Mouse (Mus musculus) stomach, postnatal 0 days (tissue): ENCODE measurements around the gene Tacc3. TPM values are rescaled to one million over a fixed set of nuclear protein-coding genes. Genes with fewer than 3 reads are reported as not detected.

Experiments
- ATAC-seq: fragments of 200-750 bp; cut with Nextera tagmentation; 2 replicates; pipeline ENCODE4 v1.8.0; 2017; ENCODE audit not compliant: low FRiP score, low TSS enrichment
- DNase-seq: peaks from one replicate; pipeline ENCODE4 v3.0.0-alpha.2; 2016; ENCODE audit warnings: low spot score
- H3K27ac ChIP-seq: fragments of 300-500 bp; sonication (generic); replicated peaks from 2 replicates; pipeline ENCODE4 v1.5.1; 2014; ENCODE audit warnings: mild to moderate bottlenecking, control low read depth
- H3K27me3 ChIP-seq: fragments of 300-500 bp; sonication (generic); 2 replicates; pipeline ENCODE4 v1.6.1; 2014; ENCODE audit warnings: low read length; ENCODE audit not compliant: control insufficient read depth, insufficient read depth
- H3K36me3 ChIP-seq: fragments of 300-500 bp; sonication (generic); 2 replicates; pipeline ENCODE4 v1.6.1; 2014; ENCODE audit warnings: low read length, mixed read lengths; ENCODE audit not compliant: control insufficient read depth, insufficient read depth
- H3K4me1 ChIP-seq: fragments of 300-500 bp; sonication (generic); replicated peaks from 2 replicates; pipeline ENCODE4 v1.6.1; 2014; ENCODE audit warnings: antibody characterized with exemption; ENCODE audit not compliant: control insufficient read depth, insufficient read depth
- H3K4me2 ChIP-seq: fragments of 300-500 bp; sonication (generic); replicated peaks from 2 replicates; pipeline ENCODE4 v1.6.1; 2014; ENCODE audit warnings: low read depth, mild to moderate bottlenecking, control low read depth, moderate library complexity
- H3K4me3 ChIP-seq: fragments of 300-500 bp; sonication (generic); 2 replicates; pipeline ENCODE4 v1.5.1; 2014; ENCODE audit warnings: low read depth, low read length, control low read depth
- H3K9ac ChIP-seq: fragments of 300-500 bp; sonication (generic); 2 replicates; pipeline ENCODE4 v1.6.1; 2014; ENCODE audit warnings: mild to moderate bottlenecking, low read length, control low read depth, mixed read lengths
- H3K9me3 ChIP-seq: fragments of 300-500 bp; sonication (generic); 2 replicates; pipeline ENCODE4 v1.6.1; 2016; ENCODE audit warnings: low read length; ENCODE audit not compliant: control insufficient read depth
- CTCF ChIP-seq: IDR thresholded peaks from 2 replicates; pipeline ENCODE4 v1.5.1; 2016; ENCODE audit warnings: antibody characterized with exemption, low read depth, mild to moderate bottlenecking, moderate library complexity
- EP300 ChIP-seq: optimal IDR thresholded peaks from 2 replicates; pipeline ENCODE3; 2016; ENCODE audit warnings: antibody characterized with exemption
- WGBS: fragments of 180-500 bp; shearing (Covaris S2); extraction: QIAGEN DNeasy Blood & Tissue Kit; methylation state at CpG from one replicate; pipeline ENCODE4 v1.1.7; 2014; 5-methylcytosine and 5-hydroxymethylcytosine counted together
- polyA plus RNA-seq: library from polyadenylated mRNA; unstranded; fragments of >200 nt; fragmentation: Nextera tagmentation; extraction: Ambion mirVana; gene quantifications from 2 replicates; pipeline ENCODE4 v1.2.1, GENCODE M21; 2015

The Tacc3 gene
- polyA plus RNA-seq, 1 experiment from 2014 or later: 44.0 TPM

DNA sequence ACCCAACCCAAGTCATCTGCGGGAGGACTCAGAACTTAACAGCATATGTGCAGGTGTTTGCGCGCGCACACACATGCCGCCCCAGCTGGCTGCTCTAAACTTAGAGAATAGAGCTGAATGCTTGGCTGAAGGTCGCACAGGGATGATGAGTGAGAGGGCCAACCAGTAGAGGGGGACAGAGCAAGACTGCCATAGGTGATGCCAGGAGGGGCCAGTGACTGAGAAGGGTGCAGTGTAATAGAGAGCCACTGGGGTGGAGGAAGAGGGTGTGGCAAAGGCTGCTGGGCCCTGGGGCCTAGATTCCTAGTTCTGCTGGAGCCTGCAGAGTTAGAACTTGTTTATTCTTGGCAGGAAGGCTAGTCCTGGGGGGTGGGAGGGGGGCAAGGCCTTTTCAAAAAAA lies 58.5 kb downstream of the Tacc3 start:
- DNase-seq (peak; percentile 50), ATAC-seq (peak; percentile 67)
- no peaks in the 10 kb centered on the region for H3K4me1 ChIP-seq
- H3K4me2 ChIP-seq: no peak overlapping the region
- TF ChIP-seq EP300: no peak
- TF ChIP-seq CTCF: peak; percentile 59
- no peaks in the 10 kb centered on the region for H3K9me3 ChIP-seq
- H3K27me3 ChIP-seq: no peaks in the 10 kb centered on the region
- H3K9ac ChIP-seq: no peak overlapping the region
- H3K36me3 ChIP-seq: no peaks in the 10 kb centered on the region
- no peak overlapping the region for H3K4me3 ChIP-seq
- H3K27ac ChIP-seq: peak overlapping the region; percentile 35; the same call in 1 of the 2 replicates
- WGBS: 54% methylated on average over 6 of the region's 6 CpGs

DNA sequence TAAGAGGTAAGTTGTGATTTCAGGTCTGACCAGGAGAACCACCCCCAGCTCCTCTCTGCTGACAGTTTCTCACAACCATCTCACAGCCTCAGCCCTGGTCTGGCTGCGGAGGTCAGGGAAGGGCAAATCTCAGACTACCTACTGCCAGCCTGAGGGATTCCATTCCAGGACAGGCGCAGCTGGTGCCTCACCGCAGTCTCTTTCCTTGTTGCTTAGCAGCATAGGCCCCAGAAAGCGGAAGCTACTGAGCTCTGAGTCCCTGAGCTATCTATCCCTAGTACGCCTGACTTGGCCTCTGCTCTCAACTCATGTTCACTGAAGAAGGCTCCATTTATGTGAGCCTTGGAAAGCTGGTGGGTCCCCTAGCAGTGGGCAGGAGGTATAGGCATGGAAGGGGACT lies 60.5 kb downstream of the Tacc3 start:
- no peaks in the 10 kb centered on the region for H3K9me3 ChIP-seq
- H3K27ac ChIP-seq: no peak overlapping the region
- no peak overlapping the region for H3K4me2 ChIP-seq
- TF ChIP-seq CTCF (no peak), EP300 (no peak)
- DNase-seq (no peak), ATAC-seq (no peak)
- H3K4me1 ChIP-seq: no peaks in the 10 kb centered on the region
- H3K9ac ChIP-seq: no peak overlapping the region
- H3K36me3 ChIP-seq: no peaks in the 10 kb centered on the region
- no peak overlapping the region for H3K4me3 ChIP-seq
- 70% methylated on average over 5 of the region's 5 CpGs for WGBS
- H3K27me3 ChIP-seq: no peaks in the 10 kb centered on the region

DNA sequence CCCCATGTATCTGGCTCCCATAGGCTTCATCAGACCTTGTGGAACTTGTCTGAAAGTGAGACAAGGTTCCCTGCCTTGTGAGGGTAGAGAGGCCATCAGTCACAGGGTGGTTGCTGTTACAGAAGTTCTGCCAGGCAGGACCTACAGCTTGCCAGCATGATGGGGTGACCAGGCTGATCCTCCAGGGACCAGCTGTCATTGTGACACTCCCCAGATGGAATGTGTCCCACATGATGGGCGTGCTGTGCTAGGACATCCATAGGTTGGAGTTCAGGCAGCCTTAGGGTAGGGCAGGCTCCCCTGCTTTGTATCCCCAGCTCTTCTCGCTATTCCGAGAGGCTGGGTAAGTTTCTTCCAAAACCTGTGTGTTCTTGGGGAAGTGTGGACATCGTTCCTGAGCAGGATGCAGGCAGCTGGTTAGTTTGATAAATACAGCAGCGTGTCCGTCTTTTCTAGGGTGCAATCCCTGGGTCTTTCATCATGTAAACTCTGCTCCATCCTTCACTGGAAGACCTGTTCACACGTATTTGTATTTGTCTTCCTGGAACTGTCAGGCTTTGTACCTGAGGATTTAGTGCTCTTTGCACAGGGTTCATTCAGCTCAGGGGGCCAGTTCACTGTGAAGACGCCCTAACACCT lies 63.0 kb downstream of the Tacc3 start:
- ATAC-seq: 0 out of 2 replicates have a peak, but pooled peaks have one; percentile 6
- H3K27me3 ChIP-seq: no peaks in the 10 kb centered on the region
- DNase-seq: no peak
- H3K9ac ChIP-seq: peak overlapping the region; percentile 78; the same call in 1 of the 2 replicates
- peak overlapping the region; percentile 99 for H3K4me2 ChIP-seq
- H3K4me3 ChIP-seq: peak overlapping the region; percentile 78
- WGBS: 11% methylated on average over 8 of the region's 8 CpGs
- H3K27ac ChIP-seq: peak overlapping the region; percentile 85
- H3K36me3 ChIP-seq: no peaks in the 10 kb centered on the region
- H3K4me1 ChIP-seq: no peaks in the 10 kb centered on the region
- TF ChIP-seq EP300: no peak
- TF ChIP-seq CTCF: no peak
- no peaks in the 10 kb centered on the region for H3K9me3 ChIP-seq

DNA sequence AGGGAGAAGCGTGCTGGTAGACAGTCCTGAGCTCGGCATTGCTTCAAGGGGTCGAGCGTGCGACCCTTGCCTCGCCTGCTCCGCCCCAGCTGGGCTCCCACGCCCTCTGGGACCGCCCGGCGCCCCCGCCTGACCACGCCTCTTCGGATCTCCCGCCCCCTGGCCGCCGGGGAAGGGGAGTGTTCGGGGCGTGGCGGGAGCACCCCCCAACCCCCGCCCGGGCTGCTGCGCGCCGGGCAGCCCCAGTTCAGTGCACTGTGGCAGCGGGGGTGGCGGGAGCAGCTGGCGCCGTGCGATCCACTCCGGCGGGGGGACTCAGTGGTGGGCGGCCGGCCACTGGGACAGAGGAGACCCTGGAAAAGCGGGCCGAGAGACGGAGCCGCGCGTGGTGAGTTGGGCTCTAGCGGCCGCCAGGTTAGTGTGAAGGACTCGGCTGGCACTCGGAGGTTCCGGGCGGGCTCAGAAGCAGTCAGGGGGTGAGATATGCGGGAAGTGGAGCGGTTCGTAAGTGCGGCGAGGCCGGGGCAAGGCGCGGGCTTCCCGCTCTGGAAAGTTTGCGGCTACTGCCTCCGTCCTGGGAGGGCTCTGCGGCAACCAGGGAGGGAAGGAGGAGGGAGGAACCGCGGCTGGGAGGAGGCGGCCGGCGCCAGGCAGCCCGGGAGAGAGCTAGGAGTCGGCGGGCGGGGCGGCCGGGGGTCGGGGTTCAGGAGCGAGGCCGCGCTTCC lies 63.8 kb downstream of the Tacc3 start, which contains the start of gene Fgfr3:
Gene Fgfr3, plus strand, starts transcription at position 134 of the 725 bp plus-strand sequence.
- under 1% methylated on average over 52 of the region's 73 CpGs for WGBS
- no peaks in the 10 kb centered on the region for H3K36me3 ChIP-seq
- DNase-seq: peak; percentile 75
- H3K9me3 ChIP-seq: no peaks in the 10 kb centered on the region
- H3K4me3 ChIP-seq: peak within 1 kb of the TSS; percentile 78
- H3K4me2 ChIP-seq: peak within 1 kb of the TSS; percentile 99
- H3K27me3 ChIP-seq: no peaks in the 10 kb centered on the region
- TF ChIP-seq EP300 (no peak), CTCF (peak; percentile 51)
- H3K27ac ChIP-seq: peak within 1 kb of the TSS; percentile 85
- peak within 1 kb of the TSS; percentile 78 for H3K9ac ChIP-seq
- no peaks in the 10 kb centered on the region for H3K4me1 ChIP-seq
- peak; percentile 70 for ATAC-seq

DNA sequence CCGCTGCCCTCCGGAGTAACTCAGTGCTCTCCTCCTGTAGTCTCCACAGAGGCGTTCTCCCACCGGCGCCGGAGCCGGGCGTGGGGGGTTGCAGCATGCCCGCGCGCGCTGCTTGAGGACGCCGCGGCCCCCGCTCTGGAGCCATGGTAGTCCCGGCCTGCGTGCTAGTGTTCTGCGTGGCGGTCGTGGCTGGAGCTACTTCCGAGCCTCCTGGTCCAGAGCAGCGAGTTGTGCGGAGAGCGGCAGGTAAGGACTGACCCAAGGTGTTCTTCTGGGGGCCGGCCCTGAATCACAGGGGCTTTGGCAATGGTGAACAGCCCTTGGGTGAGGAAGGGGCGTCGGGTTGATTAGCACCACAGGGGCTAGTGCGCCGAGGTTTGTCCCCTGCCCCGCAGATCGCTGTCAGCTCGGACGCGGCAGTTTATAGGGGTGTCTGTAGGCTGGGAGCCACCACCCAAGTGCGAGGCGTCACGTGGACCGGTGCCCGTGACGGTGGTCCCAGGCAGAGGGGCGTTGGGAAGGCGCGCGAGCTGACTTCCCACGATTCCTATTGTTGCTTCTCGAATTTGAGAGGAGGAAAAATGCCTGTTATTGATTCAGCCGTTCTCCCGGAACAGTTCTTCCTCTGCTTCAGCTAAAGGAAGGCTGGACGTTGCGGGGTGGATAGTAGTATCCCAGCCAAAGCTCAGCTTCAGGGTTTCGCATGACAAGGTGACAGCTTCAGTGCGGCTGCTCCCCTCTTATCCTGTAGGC lies 64.5 kb downstream of the Tacc3 start:
- Histone ChIP-seq H3K4me3 (peak overlapping the region; percentile 78), H3K27ac (peak overlapping the region; percentile 85), H3K4me1 (no peaks in the 10 kb centered on the region), H3K4me2 (peak overlapping the region; percentile 99), H3K27me3 (no peaks in the 10 kb centered on the region), H3K36me3 (no peaks in the 10 kb centered on the region), H3K9me3 (no peaks in the 10 kb centered on the region), H3K9ac (peak overlapping the region; percentile 78)
- DNase-seq (no peak), ATAC-seq (peak; percentile 11; the same call in 1 of the 2 replicates)
- 1% methylated on average over 52 of the region's 53 CpGs for WGBS
- no peak for TF ChIP-seq CTCF
